Mouse (Mus musculus) heart, embryonic 12.5 days (tissue): ENCODE data around the gene Col4a4. TPM values are rescaled to one million over a fixed set of nuclear protein-coding genes. Genes with fewer than 3 reads are reported as not detected.

ENCODE experiments used
- ATAC-seq: fragments of 200-750 bp; cut with Nextera tagmentation; 2 replicates; pipeline ENCODE4 v1.8.0; 2017; ENCODE audit warnings: moderate TSS enrichment, moderate library complexity; ENCODE audit not compliant: insufficient number of reproducible peaks, low FRiP score
- H3K27ac ChIP-seq: fragments of 300-500 bp; sonication (generic); 2 replicates; pipeline ENCODE4 v1.5.1; 2016; ENCODE audit warnings: mild to moderate bottlenecking, moderate library complexity; ENCODE audit not compliant: poor library complexity, severe bottlenecking
- H3K27me3 ChIP-seq: fragments of 300-500 bp; sonication (generic); replicated peaks from 2 replicates; pipeline ENCODE4 v1.6.1; 2016; ENCODE audit warnings: mild to moderate bottlenecking, moderate library complexity
- H3K36me3 ChIP-seq: fragments of 300-500 bp; sonication (generic); 2 replicates; pipeline ENCODE4 v1.6.1; 2016; ENCODE audit warnings: mild to moderate bottlenecking, moderate library complexity
- H3K4me1 ChIP-seq: fragments of 300-500 bp; sonication (generic); replicated peaks from 2 replicates; pipeline ENCODE4 v1.6.1; 2016; ENCODE audit warnings: mild to moderate bottlenecking
- H3K4me2 ChIP-seq: fragments of 300-500 bp; sonication (generic); 2 replicates; pipeline ENCODE4 v1.6.1; 2016; ENCODE audit warnings: mild to moderate bottlenecking, moderate library complexity
- H3K4me3 ChIP-seq: fragments of 300-500 bp; sonication (generic); 2 replicates; pipeline ENCODE4 v1.5.1; 2016; ENCODE audit warnings: mild to moderate bottlenecking
- H3K9ac ChIP-seq: fragments of 300-500 bp; sonication (generic); 2 replicates; pipeline ENCODE4 v1.6.1; 2016; ENCODE audit warnings: mild to moderate bottlenecking, moderate library complexity
- H3K9me3 ChIP-seq: fragments of 300-500 bp; sonication (generic); replicated peaks from 2 replicates; pipeline ENCODE4 v1.6.1; 2016; ENCODE audit warnings: mild to moderate bottlenecking, moderate library complexity
- WGBS: fragments of 180-500 bp; shearing (Covaris S2); methylation state at CpG from one replicate; pipeline ENCODE4 v1.1.7; 2016; 5-methylcytosine and 5-hydroxymethylcytosine counted together
- polyA plus RNA-seq: library from polyadenylated mRNA; unstranded; fragments of >200 nt; fragmentation: Nextera tagmentation; extraction: Ambion mirVana; gene quantifications from 2 replicates; pipeline ENCODE4 v1.2.1, GENCODE M21; 2016

Col4a4 gene
- polyA plus RNA-seq, result 0.33 and 0.49 TPM in 2 replicates

- Histone ChIP-seq H3K36me3 (no peaks in the 10 kb centered on the region), H3K27ac (no peak within 1 kb of the TSS), H3K4me3 (peak within 1 kb of the TSS; percentile 51), H3K27me3 (peaks cover 26% of the 10 kb centered on the region), H3K4me2 (peak within 1 kb of the TSS; percentile 83), H3K9ac (peak within 1 kb of the TSS; percentile 65), H3K4me1 (peaks cover 12% of the 10 kb centered on the region), H3K9me3 (no peaks in the 10 kb centered on the region)
- 4% methylated on average over 34 of the region's 34 CpGs for WGBS
- no peak for ATAC-seq
Measured at GRCm38 (mm10) chr1:82586713-82587399, at the start of gene Col4a4, which contains the start of gene Col4a3. Col4a4 (minus strand) TSS chr1:82586849. Col4a3 (plus strand) TSS chr1:82586921.

GRCm38 (mm10) chr1:82636321-82636720 is 49.7 kb upstream of the Col4a4 start:
- H3K9me3 ChIP-seq, result no peaks in the 10 kb centered on the region
- no peak overlapping the region for H3K4me3 ChIP-seq
- 62% methylated on average over 4 of the region's 4 CpGs for WGBS
- no peak overlapping the region for H3K27ac ChIP-seq
- peaks cover 12% of the 10 kb centered on the region for H3K27me3 ChIP-seq
- H3K36me3 ChIP-seq, result no peaks in the 10 kb centered on the region
- H3K4me2 ChIP-seq, result no peak overlapping the region
- H3K4me1 ChIP-seq, result peaks cover 26% of the 10 kb centered on the region
- no peak overlapping the region for H3K9ac ChIP-seq
- ATAC-seq, result no peak

- Histone ChIP-seq H3K4me1 (peaks cover 32% of the 10 kb centered on the region), H3K4me2 (no peak overlapping the region), H3K27me3 (peaks cover 12% of the 10 kb centered on the region), H3K4me3 (no peak overlapping the region), H3K9ac (no peak overlapping the region), H3K27ac (no peak overlapping the region), H3K9me3 (no peaks in the 10 kb centered on the region), H3K36me3 (no peaks in the 10 kb centered on the region)
- ATAC-seq, result no peak
- WGBS, result 87% methylated on average over 9 of the region's 9 CpGs
Measured at GRCm38 (mm10) chr1:82635254-82635620, 48.6 kb upstream of the Col4a4 start.

- Histone ChIP-seq H3K9ac (no peak overlapping the region), H3K4me3 (no peak overlapping the region), H3K4me2 (no peak overlapping the region), H3K27me3 (peaks cover 12% of the 10 kb centered on the region), H3K27ac (no peak overlapping the region), H3K36me3 (no peaks in the 10 kb centered on the region), H3K4me1 (peaks cover 32% of the 10 kb centered on the region), H3K9me3 (no peaks in the 10 kb centered on the region)
- no peak for ATAC-seq
- 77% methylated on average over 19 of the region's 19 CpGs for WGBS
Measured at GRCm38 (mm10) chr1:82634545-82635253, 48.0 kb upstream of the Col4a4 start.

DNA sequence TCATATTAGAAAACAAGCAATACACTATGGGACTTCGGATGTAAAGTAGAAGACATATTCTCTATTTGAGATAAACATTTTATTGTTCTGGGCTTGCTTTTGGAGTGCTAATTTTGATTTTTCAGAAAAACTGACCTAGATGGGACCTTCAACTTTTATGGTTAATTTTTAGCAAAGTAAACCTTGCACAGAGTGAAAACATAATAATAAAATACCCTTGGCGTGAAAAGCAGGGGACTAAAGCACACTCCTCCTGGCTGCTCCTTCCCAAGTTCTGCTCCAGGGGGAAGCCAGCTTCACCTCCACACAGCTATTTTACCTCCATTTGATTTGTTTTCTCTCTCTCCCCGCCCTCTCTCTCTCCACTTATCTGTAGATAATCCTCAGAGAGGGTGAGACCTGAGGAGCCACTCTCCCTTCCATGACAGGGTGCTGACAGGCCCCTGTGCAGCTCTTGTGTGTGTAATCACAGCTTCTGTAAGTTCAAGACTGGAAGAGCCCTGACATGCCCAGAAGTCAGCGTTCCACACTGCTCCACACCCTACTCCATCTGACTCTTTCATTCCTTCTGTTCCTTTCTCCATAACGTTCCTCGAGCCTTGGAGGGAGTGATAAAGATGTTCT is 44.6 kb upstream of the Col4a4 start:
- Histone ChIP-seq H3K36me3 (no peaks in the 10 kb centered on the region), H3K4me2 (peak overlapping the region; percentile 13; the same call in 1 of the 2 replicates), H3K4me1 (peaks cover 35% of the 10 kb centered on the region), H3K9me3 (no peaks in the 10 kb centered on the region), H3K27ac (0 out of 2 replicates have a peak overlapping the region, but pooled peaks have one; percentile 51), H3K4me3 (no peak overlapping the region), H3K27me3 (peaks cover 13% of the 10 kb centered on the region), H3K9ac (no peak overlapping the region)
- ATAC-seq, result no peak; the same call in 1 of the 2 replicates
- 17% methylated on average over 6 of the region's 6 CpGs for WGBS

GRCm38 (mm10) chr1:82629495-82629894 is 42.8 kb upstream of the Col4a4 start:
- H3K9ac ChIP-seq, result no peak overlapping the region

GRCm38 (mm10) chr1:82627652-82628051 is 41.0 kb upstream of the Col4a4 start:
- H3K4me1 ChIP-seq, result peaks cover 19% of the 10 kb centered on the region
- H3K4me3 ChIP-seq, result no peak overlapping the region
- no peak overlapping the region for H3K27ac ChIP-seq
- WGBS, result 37% methylated on average over 4 of the region's 4 CpGs
- H3K4me2 ChIP-seq, result no peak overlapping the region
- ATAC-seq, result no peak
- peaks cover 5% of the 10 kb centered on the region for H3K27me3 ChIP-seq
- H3K9me3 ChIP-seq, result no peaks in the 10 kb centered on the region
- no peak overlapping the region for H3K9ac ChIP-seq
- no peaks in the 10 kb centered on the region for H3K36me3 ChIP-seq

More at GRCm38 (mm10) chr1:82629495-82629894, 42.8 kb upstream of the Col4a4 start:
- peaks cover 32% of the 10 kb centered on the region for H3K4me1 ChIP-seq
- 79% methylated on average over 5 of the region's 5 CpGs for WGBS
- ATAC-seq, result no peak
- H3K27ac ChIP-seq, result no peak overlapping the region
- peaks cover 5% of the 10 kb centered on the region for H3K27me3 ChIP-seq
- no peak overlapping the region for H3K4me3 ChIP-seq
- no peak overlapping the region for H3K4me2 ChIP-seq
- H3K9me3 ChIP-seq, result no peaks in the 10 kb centered on the region
- H3K36me3 ChIP-seq, result no peaks in the 10 kb centered on the region

GRCm38 (mm10) chr1:82625474-82625873 is 38.8 kb upstream of the Col4a4 start:
- Histone ChIP-seq H3K9ac (no peak overlapping the region), H3K9me3 (no peaks in the 10 kb centered on the region), H3K4me3 (no peak overlapping the region), H3K27ac (no peak overlapping the region), H3K4me2 (no peak overlapping the region), H3K27me3 (peaks cover 5% of the 10 kb centered on the region), H3K36me3 (no peaks in the 10 kb centered on the region), H3K4me1 (peaks cover 7% of the 10 kb centered on the region; the same call in 1 of the 2 replicates)
- ATAC-seq, result no peak
- 53% methylated on average over 2 of the region's 2 CpGs for WGBS

- WGBS, result 71% methylated on average over 6 of the region's 6 CpGs
- no peak overlapping the region for H3K4me2 ChIP-seq
- ATAC-seq, result no peak
- no peak overlapping the region for H3K27ac ChIP-seq
- H3K36me3 ChIP-seq, result no peaks in the 10 kb centered on the region
- no peak overlapping the region for H3K9ac ChIP-seq
- H3K9me3 ChIP-seq, result no peaks in the 10 kb centered on the region
- H3K4me3 ChIP-seq, result no peak overlapping the region
- H3K27me3 ChIP-seq, result peaks cover 5% of the 10 kb centered on the region
- peaks cover 6% of the 10 kb centered on the region; the same call in 1 of the 2 replicates for H3K4me1 ChIP-seq
Measured at GRCm38 (mm10) chr1:82624934-82625333, 38.3 kb upstream of the Col4a4 start.

- Histone ChIP-seq H3K36me3 (no peaks in the 10 kb centered on the region), H3K9me3 (no peaks in the 10 kb centered on the region), H3K4me1 (peaks cover under 1% of the 10 kb centered on the region; the same call in 1 of the 2 replicates), H3K4me3 (no peak overlapping the region), H3K9ac (no peak overlapping the region), H3K27me3 (no peaks in the 10 kb centered on the region), H3K27ac (no peak overlapping the region), H3K4me2 (no peak overlapping the region)
- WGBS, result 74% methylated on average over 5 of the region's 5 CpGs
- ATAC-seq, result no peak
Measured at GRCm38 (mm10) chr1:82619981-82620380, 33.3 kb upstream of the Col4a4 start.

DNA sequence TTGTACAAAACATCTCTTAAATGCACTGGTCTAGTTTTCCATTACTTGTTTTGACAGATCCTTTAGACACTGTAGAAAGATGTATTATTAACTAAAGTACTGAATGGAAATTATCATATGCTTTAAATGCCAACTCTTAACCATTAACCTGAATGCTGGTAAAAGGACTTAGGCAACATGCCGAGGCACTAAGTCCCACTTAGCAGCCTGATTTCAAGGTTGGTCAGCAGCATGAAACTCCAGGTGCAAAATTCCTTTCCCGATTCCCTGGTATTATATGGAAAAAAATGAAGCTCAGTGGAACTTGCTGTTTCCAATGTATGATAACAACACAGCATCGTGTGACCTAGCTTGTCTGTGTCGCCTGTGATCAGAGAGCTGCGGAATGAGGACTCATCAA is 31.9 kb upstream of the Col4a4 start:
- Histone ChIP-seq H3K9ac (no peak overlapping the region), H3K4me1 (peaks cover 5% of the 10 kb centered on the region; the same call in 1 of the 2 replicates), H3K36me3 (no peaks in the 10 kb centered on the region), H3K4me3 (no peak overlapping the region), H3K27ac (no peak overlapping the region), H3K9me3 (no peaks in the 10 kb centered on the region), H3K27me3 (no peaks in the 10 kb centered on the region), H3K4me2 (no peak overlapping the region)
- ATAC-seq, result no peak
- 71% methylated on average over 5 of the region's 5 CpGs for WGBS
